Mouse (Mus musculus) lung, postnatal 14 days (tissue): ENCODE data around the gene Spns3.
"Not testable (repeated sequence)": the region's sequence is repeated elsewhere in the genome, so short reads cannot be mapped to it uniquely, and the experiment has no call there.

Experiments
- DNase-seq: peaks from one replicate; pipeline ENCODE4 v3.0.0; 2021

Gene Spns3

DNA sequence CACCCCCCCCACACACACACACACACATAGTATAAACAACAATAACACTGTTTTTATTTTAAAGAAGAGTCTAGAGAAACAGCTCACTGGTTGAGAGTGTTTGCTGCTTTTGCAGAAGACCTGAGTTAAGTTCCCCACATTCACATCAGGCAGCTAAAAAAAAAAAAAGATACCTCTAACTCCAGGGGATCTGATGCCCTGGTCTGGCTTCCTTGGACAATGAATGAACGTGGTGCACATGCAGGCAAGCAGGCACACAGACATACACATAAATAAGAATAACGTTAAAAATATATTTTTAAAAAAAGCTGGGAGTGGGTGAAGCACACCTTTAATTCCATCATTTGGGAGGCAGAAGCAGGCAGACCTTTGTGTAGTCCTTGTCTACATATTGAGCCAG, 6.6 kb upstream of the Spns3 start:
- DNase-seq, result no peak

DNA sequence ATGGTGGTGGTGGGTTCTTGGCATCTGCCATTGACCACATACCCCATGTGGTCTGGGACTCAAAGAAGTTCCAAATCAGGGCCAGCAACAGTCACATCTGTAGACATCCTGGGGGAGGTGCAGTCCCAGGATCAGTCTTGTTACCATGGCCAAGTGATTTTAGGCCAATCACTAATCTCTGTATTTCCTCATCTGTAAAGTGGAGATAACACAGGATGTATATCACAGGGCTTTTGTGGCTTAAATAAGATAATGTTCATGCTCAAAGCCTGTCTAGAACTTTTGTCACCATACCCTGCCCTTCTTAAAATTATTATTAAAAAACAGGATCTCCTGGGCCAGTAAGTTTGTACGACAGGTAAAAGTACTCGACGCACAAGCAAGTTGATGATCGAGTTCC, 6.2 kb upstream of the Spns3 start:
- DNase-seq, result no peak

DNA sequence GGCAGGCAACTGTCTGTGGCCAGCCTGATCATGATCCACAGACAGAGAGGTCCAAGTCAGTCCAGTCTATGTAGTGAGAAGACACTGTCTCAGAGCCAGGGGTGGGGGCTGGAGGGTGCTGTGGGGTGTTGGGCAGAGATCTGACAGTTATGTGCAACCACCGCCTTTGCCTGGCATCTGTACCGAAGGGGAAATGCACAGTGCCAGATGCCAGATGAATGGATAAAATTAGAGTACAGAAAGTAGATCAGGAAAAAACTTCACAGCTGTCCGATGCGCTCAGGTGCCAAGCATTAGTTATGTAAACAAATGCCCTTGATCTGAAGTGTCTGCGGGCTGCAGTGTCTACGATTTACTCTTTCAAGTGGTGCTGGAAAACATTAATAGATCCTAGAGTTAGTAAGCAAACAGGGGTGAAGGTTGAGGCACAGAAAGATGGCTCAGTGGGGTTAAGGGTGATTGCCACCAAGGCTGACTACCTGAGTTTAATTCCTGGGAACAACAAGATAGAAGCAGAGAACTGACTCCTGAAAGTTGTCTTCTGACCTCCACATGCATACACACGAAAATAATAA, 1.3 kb upstream of the Spns3 start:
- no peak for DNase-seq

DNA sequence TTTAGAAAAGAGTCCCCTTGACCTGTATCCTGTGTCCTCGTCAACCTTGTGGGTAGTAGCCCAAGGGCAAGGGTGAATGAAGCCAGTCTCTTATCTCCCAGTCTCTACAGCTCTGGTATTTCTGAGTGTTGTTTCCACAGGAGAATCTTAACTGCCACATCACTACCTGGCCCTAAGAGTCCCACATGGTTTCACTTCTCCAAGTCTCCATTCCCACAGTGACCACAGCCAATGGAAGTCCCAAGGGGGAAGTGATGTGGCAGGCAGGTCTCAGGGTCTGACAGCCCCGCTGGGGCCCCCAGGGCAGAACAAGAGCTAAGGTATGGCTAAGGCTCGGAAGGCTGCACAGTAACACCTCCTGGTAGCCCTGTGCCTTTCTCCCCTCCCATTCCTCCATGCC, 3.1 kb downstream of the Spns3 start:
- DNase-seq, result no peak

DNA sequence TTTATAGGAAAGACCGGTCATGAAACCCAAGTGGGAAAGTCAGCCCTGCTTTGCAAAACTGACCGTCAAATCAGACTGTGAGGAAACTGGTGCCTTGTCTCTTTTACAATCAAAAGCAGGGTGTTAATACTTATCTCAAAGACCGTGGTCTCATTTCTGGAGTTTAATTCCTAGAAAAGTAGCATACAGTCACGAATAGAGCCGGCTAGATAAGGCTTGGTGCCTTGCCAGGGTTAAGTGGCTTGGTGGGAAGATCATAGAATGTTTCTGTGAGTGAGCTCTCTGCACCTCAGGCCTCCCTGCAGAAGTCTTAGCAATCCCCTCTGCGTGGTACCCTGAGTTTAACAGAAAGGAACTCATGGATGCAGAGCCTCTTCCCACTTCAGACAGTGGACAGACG, 5.6 kb downstream of the Spns3 start:
- no peak for DNase-seq

DNA sequence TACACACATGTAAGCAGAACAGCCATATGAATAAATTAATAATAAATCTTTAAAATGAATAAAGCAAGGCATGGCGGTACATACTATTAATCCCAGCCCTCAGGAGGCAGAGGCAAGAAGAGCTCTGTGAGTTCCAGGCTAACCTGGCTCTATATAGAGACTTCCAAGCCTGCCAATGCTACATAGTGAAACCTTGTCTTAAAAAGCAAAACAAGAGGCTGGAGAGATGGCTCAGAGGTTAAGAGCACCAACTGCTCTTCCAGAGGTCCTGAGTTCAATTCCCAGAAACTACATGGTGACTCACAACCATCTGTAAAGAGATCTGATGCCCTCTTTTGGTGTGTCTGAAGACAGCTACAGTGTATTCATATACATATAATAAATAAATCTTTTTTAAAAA, 6.6 kb downstream of the Spns3 start:
- not testable (repeated sequence) for DNase-seq

DNA sequence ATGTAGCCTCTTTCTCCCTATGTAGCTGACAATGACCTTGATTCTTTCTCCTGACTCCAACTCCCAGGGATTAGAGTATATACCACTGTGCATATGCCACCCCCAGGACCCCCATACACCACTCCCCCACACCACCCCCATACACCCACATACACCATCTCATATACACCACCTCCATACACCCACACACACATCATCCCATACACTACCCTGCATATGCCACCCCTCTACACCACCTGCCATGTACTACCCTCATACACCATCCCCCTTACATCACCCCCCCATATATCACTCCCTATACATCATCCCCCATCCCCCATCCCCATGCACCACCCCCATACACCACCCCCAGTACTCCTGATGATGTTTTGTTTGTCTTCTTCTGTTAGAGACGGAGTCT, 7.7 kb downstream of the Spns3 start:
- DNase-seq, result no peak

DNA sequence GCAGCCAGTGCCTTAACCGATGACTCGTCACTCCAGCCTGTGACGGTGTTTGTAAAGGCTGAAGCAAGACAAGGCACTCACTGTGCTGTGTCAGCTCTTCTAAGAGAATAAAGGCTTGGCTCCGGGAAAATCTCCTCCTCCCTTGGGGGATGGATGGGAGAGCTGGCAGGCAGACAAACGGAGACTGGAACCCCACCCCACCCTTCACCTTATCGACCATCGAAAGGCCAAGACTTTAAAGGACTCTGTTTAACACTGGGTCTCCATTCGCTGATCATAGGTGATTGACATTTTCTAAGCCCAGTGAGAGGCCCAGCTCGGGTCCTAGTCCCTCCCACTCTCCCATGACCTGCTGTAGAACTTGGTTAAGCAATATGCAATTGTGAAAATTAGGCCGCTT, 8.4 kb downstream of the Spns3 start:
- DNase-seq, result no peak

DNA sequence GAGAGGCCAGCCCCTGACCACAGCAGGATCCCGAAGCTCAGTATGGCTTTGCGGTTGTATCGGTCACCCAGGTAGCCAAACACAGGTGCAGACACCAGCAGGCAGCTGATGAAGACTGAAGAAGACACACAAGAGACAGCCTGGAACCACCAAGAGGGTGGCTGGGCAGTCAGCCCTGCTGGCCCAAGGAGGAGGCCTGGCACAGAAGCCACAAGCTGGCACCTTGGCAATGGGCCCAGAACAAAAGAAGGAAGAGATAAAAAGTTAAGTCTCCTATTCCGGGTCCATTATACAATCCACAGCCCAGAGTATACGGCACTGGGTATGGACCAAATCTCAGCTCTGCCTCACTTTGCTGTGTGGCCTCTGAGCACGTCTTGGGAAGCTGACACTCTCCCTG, 9.9 kb downstream of the Spns3 start:
- DNase-seq, result no peak

DNA sequence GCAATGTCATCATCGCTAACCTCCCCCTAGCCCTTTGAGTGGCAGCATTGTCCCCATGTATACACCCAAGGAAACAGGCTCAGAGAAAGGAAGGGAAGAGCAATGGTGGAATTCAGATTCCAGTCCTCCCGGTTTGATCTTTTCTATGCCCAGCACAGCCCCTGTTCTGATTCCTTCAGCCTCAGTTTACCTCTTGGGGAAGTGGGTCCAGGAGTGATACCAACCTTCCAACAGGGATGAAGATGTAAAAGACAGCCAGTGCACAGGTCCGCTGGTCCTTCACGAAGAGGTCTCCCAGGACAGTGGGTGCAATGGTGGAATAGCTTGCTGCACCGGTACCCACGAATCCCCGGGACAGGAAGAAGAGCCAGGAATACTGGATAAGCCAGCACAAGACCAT, 11.5 kb downstream of the Spns3 start:
- DNase-seq, result no peak

DNA sequence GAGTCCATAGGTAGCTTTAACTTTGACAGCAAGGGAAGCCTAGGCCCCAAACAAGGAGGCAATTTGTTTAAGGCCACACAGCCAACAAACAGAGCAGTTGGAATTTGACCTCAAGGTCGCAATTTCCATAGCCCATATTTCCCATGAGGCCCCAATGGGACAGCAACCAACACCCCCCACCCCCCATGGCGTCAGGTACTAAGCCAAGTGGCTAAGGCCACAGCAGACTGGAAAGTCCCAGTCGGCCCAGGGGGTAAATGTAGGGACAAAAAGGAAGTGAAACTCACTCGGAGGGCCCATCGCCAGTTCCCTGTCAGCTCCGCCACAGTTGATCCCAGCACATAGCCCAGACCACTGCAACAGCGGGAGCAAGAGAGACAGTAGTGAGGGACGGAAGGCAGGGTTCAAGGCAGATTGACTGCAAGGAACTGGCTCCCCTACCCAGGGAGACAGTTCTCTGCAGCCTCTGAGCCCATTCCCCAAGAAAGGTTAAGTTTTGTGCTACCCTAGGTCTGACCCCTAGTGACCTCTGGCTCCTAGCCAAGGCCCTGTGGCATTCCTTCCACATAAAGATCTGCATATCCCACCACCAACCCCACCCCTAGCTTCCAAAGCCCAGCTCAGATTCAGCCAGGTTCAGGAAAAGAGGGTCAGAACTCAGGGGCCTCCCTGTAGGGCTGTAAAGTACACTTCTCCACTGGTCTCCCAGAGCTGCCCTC, 12.1 kb downstream of the Spns3 start:
- DNase-seq, result peak; percentile 22

DNA sequence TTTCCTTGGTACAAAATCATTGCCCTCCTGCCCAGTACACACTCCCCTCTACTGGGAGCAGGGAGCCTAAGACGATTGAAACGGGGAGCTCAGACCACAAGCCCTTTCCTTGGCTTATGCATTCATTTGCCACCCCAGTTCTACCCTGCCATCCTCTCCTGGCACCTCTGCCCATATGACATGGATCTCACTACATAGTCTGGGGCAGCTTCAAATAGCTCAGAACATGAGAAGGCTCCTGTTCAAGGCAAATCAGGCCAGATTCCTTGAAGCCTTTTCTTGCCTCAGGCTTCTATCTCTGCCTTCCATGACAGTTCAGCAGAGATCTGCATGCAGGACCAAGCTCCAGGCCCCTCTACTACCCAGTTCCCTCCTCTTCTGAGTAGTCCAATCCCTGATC, 12.8 kb downstream of the Spns3 start:
- no peak for DNase-seq

DNA sequence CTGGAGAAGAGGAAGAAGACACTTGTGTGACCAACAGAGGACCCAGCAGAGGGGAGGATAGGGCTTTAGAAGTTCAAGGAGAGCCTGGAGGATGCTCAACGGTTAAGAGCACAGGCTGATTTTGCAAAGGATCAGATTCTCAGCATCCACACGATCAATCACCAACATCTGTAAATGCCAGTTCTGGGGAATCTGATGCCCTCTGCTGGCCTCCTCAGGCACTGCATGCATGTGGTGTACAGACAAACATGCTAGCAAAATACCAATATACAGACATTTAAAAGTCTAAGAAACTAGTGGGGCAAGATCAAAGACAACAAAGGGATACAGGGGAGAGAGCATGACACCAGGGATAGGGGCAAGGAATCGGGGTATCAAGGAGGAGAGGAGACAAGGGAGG, 14.8 kb downstream of the Spns3 start:
- peak; percentile 18 for DNase-seq

DNA sequence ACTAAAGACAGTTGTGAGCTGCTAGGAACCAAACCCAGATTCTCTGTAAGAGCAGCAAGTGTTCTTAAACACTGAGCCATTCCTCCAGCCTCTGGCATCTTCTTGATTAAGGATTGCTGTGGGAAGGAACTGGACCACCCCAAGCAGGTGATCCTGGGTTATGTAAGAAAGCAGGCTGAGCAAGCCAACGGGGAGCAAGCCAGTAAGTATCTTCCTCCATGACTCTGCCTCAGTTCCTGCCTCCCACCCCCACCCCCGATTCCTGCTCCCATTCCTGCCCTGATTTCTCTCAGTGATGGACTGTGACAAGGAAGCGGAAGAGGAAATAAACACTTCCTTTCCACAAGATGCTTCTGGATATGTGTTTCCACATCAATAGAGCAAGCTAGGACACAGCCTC, 17.4 kb downstream of the Spns3 start:
- DNase-seq, result no peak

DNA sequence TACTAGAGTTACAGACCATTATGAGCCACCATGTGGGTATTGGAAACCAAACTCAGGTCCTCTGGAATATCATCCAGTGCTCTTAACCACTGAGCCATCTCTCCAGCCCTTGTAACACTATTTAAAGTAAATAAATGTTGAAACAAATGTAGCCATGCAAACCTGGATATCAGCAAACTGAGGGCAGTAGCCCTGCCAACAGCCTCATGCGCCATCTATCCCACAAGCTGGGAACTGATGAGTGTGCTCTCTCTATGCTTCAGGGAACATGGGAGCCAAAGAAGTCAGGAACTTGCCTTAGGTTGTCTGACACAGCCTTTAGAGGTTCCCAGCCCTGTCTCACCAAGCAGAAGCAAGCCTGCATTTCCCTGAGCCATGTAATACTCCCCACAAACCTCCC, 18.7 kb downstream of the Spns3 start:
- DNase-seq, result no peak

DNA sequence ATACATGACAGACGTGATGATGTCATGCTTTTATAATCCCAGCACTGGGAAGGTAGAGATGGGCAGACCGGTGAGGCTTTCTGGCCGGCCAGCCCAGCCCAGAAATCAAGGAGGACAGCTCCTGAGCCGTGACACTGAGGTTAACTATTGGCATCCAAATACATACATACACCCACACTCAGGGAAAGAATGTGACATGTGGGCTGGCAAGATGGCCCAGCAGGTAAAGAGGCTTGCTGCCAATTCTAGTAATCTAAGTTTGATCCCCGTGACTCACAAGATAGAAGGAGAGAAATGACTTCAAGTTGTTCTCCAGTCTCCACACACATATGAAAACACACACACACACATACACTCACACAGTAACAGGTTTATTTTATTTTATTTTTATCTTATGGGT, 19.2 kb downstream of the Spns3 start:
- DNase-seq, result no peak

DNA sequence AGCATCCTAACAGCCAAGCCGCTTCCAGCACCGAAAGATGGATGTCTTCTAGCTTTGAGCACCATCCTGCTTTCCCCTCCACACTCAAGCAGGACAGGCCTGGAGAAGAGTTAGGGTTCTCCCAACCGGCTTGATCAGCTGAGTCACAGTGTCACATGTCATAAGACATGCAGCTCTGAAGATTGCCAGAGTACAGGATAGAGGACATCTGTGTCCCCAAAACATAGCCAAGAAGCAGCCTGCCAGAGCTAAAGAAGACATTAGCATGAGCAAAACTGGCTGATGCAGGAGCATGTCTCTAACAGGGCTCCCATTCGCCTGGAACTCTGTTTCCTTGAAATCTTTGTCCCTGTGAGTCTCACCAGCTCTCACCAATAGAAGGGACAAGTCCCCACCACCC, 24.1 kb downstream of the Spns3 start:
- no peak for DNase-seq

DNA sequence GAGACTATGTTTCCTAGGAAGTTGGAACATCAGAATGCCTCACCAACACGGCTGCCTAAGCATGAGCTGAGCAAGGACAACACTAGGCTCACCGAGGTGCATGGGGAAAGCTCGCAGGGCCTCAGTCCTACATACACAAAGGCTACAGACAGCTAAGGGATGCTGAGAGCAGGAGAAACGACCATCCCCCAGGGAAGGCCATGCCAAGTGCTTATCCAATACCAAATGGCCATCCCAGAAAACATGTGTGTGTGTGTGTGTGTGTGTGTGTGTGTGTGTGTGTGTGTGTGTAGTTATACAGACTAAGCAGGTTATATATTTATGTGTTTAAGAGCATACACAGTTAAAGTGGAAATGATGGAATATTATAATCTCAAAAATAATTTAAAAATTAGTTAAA, 26.6 kb downstream of the Spns3 start:
- DNase-seq, result no peak

DNA sequence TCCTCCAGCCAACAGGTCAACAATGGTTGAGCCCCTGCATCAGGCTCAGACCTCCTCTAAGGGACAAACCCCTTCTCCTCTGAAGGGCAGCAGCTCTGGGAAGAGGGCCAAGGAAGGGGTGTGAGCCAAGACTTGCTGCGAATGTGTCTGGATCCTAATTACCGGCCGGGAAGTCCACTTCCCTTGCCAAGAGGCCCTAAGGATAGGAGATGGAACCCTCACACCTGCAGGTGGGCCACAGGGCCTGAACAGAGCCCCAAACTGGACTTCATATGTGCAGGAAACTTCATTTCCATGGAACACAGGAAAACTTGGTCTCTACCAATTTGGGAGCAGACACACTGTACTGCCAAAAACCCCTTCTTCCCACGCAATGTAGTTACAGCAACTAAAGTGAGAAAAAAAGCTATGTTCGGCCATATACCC, 27.7 kb downstream of the Spns3 start:
- peak; percentile 38 for DNase-seq

DNA sequence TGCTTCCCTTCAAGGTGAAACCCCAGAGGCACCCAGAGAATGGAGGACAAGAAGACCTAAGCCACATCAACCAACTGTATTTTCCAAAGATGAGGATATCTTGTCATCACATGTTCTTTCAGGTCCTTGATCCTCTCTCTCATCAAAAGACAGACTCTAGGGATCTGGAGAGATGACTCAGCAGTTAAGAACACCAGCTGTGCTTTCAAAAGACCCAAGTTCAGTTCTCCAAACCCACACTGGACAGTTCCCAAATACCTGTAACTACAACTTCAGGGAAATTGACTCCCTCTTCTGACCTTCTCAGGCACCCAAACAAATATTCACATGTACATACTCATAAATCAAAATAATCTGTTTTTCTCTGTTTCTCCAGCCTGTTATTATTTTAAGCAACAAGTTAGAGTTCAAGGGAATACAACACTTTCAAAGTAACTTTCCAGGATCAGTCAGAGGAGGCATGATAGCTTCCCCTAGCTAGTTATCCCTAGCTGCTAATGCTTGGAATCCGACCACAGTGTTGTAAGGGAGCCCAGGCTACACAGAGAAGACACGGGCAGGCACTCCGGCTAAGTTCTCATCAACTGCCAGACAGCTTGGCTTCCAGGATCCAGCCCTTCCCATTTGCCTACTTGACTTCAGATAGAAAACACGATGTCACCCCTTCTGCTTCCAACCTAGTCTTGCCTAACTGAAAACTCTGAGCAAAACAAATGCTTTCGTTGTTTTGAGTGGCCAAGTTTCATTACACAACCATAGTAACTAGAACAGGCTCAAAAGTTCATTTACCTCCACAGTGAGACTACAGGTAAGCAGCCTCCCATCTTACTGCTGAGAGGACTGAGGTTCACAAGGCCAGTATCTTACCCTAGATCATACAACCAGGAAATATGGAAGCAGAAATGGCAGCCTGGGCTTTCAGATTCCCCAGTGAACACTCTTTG, 28.4 kb downstream of the Spns3 start:
- DNase-seq, result no peak

DNA sequence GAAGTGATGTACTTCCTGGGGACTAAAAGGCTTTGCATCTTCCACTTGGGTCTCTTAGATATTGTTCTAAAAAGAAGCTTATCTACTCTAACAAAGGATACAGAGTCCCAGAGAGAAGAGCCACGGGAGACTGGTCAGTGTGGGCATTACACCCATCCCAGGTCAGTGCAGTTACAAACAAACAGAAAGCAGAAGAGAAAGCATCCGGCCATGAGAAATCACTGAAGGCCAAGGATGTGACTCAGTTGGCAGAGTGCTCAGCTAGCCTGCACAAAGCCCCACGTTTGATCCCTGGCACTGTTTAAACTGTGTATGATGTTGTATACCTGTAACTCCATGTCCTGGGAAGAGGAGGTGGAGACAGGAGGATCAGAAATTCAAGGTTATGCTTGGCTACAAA, 30.4 kb downstream of the Spns3 start:
- no peak for DNase-seq

DNA sequence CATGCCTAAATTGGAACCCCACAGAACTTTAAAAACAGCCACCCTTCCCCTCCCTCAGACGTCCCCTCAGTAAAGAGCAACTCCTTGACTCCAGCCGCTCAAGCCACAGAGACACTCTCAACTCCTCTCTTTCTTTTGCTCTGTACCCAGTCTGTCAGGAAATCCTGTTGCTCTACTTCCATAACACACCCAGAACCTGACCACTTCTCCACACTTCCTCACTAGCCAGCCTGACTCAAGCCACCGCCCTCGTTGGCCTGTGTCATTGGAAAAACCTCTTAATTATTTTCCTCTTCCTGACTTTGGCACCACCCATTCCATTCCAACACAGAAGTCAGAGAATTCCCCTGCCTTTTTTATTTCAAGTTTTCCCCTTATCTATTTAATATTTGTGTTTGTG, 31.1 kb downstream of the Spns3 start:
- DNase-seq, result peak; percentile 28

DNA sequence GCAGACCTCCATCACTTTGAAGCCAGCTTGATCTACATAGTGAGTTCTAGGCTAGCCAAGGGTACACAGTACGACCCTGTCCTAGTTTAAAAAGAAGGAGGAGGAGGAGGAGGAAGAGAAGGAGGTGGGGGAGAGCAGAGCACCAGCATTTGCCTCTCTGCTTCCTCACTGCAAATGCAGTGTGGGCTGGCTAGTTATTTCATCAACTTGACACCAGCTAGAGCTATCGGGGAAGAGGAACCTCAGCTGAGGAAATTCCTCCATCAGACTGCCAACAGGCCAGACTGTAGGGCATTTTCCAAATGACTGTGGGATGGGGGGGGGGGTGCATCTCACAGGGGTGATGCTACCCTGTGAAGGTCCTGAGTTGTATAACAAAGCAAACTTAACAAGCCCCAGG, 31.9 kb downstream of the Spns3 start:
- DNase-seq, result no peak

DNA sequence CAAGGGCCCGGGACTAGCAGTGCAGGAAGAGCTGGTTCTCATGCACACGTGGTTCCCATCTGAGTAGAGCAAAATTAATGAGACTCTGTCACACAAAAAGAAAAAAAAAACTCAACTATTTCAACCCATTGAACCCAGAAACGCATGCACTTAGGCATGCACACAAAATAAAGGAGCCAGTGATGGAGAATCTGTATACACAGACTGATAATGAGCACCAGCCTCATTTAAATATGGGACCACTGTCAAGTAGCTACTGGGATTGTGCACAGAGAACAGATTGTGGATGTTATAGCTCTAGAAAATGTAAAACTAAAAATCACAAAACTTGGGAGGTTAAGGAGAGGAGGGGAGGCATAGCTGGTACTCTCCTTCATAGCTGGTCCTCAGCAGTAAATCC, 35.3 kb downstream of the Spns3 start:
- no peak for DNase-seq
